Mouse (Mus musculus): ENCODE data around the gene C2cd3.

GRCm38 (mm10) chr7:100501844-100502373 lies 129.9 kb downstream of the C2cd3 start:
- TF ChIP-seq EP300 (IDR thresholded peaks at IDR 0.05; ENCODE audit: low read depth) (no peak), CTCF (IDR thresholded peaks at IDR 0.05; ENCODE audit: low read depth) (no peak)

Measured in heart, postnatal 0 days (tissue).